Mouse (Mus musculus) yolk sac, embryonic 10.5 days (tissue): ENCODE results near the gene Prtn3.

Source experiments
- DNase-seq: peaks from one replicate; pipeline ENCODE4 v3.0.0-alpha.2; 2017; ENCODE audit warnings: low spot score

The Prtn3 gene

GRCm38 (mm10) chr10:79927324-79928029 is 53.2 kb downstream of the Prtn3 start:
- peak; percentile 69 for DNase-seq

DNA sequence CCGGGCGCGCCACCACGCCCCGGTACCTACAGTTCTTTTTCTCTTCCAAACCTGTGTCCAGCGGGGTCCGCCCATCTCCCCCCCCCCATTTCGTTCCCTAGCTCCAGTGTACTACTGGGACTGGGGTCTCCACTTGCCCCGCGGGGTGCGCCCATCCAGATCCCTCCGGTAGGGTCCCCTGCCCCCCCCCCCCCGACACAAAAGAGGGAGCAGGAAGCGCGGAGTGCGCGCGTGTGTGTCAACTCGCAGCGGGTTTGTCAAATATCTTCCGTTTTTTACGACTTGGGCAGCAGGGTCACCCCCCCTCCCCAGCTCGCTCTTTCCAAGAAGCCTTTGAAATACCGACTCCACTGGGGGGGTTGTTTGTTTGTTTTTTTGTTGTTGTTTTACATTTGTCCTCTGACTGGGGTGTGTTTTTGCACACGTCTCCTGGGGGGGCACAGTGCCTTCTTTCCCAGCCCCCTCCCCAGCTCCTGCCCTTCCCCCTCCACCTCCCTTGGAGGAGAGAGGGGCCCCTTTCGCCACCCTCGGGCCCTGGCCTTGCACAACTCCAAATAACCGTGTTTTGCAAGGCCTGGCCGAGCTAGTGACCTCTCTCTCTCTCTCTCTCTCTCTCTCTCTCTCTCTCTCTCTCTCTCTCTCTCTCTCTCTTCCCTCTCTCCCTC is 53.9 kb downstream of the Prtn3 start:
- DNase-seq = peak; percentile 87

- DNase-seq = no peak
These were observed 54.8 kb downstream of the Prtn3 start for GRCm38 (mm10) chr10:79928907-79929701.

GRCm38 (mm10) chr10:79929967-79930825 is 55.9 kb downstream of the Prtn3 start:
- DNase-seq = no peak

- no peak for DNase-seq
These were observed 56.5 kb downstream of the Prtn3 start for GRCm38 (mm10) chr10:79930826-79931186.

DNA sequence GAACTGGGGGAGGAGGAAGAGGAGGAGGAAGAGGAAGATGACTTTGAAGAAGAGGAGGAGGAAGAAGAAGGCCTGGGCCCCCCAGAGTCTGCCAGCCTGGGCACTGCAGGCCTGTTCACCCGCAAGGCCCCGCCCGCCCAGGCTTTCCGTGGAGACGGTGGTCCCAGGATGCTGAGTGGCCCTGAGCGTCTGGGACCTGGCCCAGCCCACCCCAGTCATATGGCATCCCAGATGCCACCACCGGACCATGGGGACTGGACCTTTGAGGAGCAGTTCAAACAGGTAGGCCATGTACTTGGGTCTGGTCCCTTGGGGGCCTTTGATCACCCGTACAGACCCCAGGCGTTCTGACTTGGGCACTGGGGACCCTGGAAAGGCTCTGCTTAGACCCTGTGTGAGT is 57.5 kb downstream of the Prtn3 start:
- DNase-seq = no peak

GRCm38 (mm10) chr10:79932736-79933135 is 58.5 kb downstream of the Prtn3 start:
- DNase-seq = peak; percentile 60
